Mouse (Mus musculus) bone marrow, adult 2 months (tissue): ENCODE measurements around the gene Olfr789.

Experiments used
- CTCF ChIP-seq: fragments of 200-500 bp; IDR thresholded peaks from 2 replicates; pipeline ENCODE4 v1.5.1; 2011; ENCODE audit warnings: low read length, control low read depth; ENCODE audit not compliant: control insufficient read depth, insufficient read depth
- POLR2A ChIP-seq: fragments of 200-500 bp; IDR thresholded peaks from 2 replicates; pipeline ENCODE4 v1.6.1; 2011; ENCODE audit warnings: low read depth, mild to moderate bottlenecking, control low read depth, low read length, borderline replicate concordance; ENCODE audit not compliant: control insufficient read depth

DNA sequence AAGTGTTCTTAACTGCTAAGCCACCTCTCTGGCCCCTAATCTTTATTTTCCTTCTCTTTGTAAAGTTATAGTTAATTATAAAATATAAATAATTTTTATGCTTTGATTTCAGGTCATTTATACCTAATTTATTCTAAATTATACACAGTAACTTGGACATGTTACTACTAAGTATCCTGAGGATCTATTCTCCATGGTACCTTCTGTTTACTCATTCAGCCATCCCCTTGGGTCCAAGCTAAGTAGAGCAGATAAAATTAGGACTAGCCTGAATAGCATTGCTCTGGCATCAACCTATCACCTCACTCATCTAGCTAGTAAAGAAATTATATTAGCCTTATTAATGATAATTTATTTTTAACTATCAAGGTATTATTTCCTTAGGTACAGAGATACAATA, 13.6 kb downstream of the Olfr789 start, which contains the start of gene Olfr790:
- TF ChIP-seq POLR2A (no peak), CTCF (no peak)
